Mouse (Mus musculus): ENCODE data around the gene Armc9.

DNA sequence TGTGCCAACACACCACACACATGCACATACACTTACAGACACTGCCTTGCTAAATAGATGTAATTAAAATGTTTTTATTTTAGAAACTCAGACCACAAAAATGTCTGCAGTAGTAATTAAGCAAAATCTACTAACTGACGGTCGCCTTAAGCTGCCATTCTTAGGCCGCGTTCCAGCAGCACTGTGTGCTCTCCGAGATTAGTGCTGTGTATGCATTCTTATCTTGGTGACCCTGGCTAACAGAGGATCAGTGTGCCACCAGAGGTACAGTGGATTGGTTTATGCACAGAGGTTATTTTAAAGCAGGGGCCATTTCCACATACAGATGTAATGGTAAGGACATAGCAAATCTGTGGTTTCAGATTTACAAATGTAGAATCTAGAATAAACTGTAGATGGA is 6.5 kb downstream of the Armc9 start:
- TF ChIP-seq POLR2A (IDR thresholded peaks at IDR 0.05; ENCODE audit: extremely low read depth, insufficient read depth, low read length) = no peak
- TF ChIP-seq CTCF (IDR thresholded peaks at IDR 0.05; ENCODE audit: low read depth, low read length) = no peak

All from liver, adult 2 months (tissue).